Mouse (Mus musculus): ENCODE measurements around the gene 1190007I07Rik. TPM values are rescaled to one million over a fixed set of nuclear protein-coding genes. Genes with fewer than 3 reads are reported as not detected.

Gene 1190007I07Rik
- 9.9 TPM for total RNA-seq (2023)

DNA sequence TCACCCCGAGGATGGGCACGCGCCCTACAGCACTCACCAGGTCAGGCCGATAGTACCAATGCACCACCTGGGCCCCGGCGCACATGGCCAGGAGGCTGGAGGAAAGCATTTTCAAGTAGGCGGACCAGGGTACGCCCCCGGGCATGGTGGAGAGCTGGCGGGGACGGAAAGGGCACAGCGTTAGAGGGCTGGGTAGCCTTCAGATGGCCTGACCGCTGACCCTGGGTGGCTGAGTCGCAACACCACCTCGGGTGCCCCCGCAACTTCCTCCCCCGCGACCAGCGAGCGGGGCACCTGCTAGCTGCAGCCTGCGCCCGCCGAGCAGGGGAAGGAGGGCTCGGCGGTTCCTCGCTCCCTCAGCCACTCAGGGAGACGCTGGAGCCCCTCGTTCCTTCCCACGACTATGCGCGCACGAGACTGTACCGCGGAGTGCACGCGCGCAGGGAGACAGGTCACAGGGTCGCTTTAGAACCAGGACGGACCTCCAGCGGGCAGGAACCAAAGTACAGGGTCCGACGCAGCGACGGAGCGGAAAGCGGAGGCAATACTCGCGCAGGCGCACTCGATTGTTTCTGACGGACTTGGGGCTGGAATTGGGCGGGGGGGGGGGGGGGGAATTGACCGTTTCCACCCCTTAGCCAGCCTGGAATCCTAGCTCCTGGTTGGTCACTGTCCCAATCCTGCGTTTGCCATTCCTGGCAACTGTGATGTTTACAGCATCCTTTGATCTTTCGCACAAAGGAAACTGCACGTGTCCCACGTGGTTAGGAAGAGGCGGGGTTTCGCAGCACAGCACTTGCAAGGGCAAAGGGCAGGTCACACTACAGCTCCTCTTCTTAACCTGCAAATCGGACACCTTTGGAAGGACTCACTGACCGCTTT is at the start of gene 1190007I07Rik:
1190007I07Rik (minus strand) TSS at position 558 of the 882 bp plus-strand sequence.

DNA sequence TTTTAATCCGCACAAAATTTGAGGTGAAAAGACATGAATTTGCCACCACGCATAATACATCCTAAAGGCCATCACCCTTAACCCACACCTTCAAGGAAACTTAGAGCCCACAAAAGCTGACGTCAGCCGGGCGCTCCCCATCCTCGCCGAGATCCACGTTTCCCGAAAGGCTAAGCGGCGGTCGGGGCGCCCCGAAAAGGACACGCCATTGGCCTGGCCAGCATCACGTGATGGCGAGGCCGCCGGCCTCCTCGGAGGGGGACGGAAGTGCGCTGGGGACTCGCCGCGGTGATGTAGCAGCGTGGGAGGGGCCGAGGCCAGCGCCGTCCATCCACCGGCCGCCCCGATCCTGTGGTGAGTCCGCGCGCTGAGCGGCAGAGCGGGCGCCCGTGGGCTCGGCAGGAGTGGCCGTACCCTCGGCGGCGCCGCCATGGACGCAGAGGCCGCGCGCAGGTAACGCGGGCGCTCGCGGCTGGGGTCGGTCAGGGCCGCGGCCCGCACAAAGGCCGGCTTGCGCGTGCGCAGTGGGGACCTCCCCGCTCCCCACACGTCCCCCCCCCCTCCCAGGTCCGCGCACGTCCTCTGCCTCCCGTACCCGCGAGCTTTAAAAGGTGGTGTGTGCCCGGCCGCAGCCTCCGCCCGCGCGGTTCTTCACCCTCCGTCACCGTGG is 6.7 kb upstream of the 1190007I07Rik start, which contains the start of gene Tdg:
Tdg (plus strand) TSS at position 243 of the 670 bp plus-strand sequence.

Other genes with a start within 250 kb of the 1190007I07Rik start
- not detected for gene Gm1553, start 130.6 kb downstream of the 1190007I07Rik start, total RNA-seq (2023)
- 105 TPM for gene Tdg, start 6.6 kb upstream of the 1190007I07Rik start, total RNA-seq (2023)
- gene Glt8d2, start 67.4 kb upstream of the 1190007I07Rik start, total RNA-seq (2023), result 1.3 TPM
- gene Hcfc2, start 72.9 kb upstream of the 1190007I07Rik start, total RNA-seq (2023), result 21.0 TPM
- gene Nfyb, start 140.9 kb upstream of the 1190007I07Rik start, total RNA-seq (2023), result 37.7 TPM
- 34.9 TPM for gene Txnrd1, start 210.7 kb upstream of the 1190007I07Rik start, total RNA-seq (2023)
- 5.2 TPM for gene Eid3, start 243.4 kb upstream of the 1190007I07Rik start, total RNA-seq (2023)

Data from CD4-positive naive resting alpha-beta T cell, adult 57 days (primary cell).